Mouse (Mus musculus) heart, adult 8-10 months (tissue): Measurements from ENCODE around the gene Rhoh. TPM values are rescaled to one million over a fixed set of nuclear protein-coding genes. Genes with fewer than 3 reads are reported as not detected.

Experiments
- DNase-seq: peaks from one replicate; pipeline ENCODE4 v3.0.0; 2022; ENCODE audit warnings: low spot score
- total RNA-seq, 4 experiments: library from RNA; stranded (reverse); gene quantifications; 2 replicates each; pipeline ENCODE4 v1.2.4; 2022

Gene Rhoh
- total RNA-seq, 4 experiments from 2014 or later: 0.28 to 0.47 (median 0.36) TPM

- DNase-seq: no peak
Measured at GRCm38 (mm10) chr5:65895121-65895692, 34.2 kb downstream of the Rhoh start.

- no peak for DNase-seq
Measured at GRCm38 (mm10) chr5:65895764-65896163, 34.8 kb downstream of the Rhoh start.

- no peak for DNase-seq
Measured at GRCm38 (mm10) chr5:65897731-65898130, 36.7 kb downstream of the Rhoh start.

- DNase-seq: no peak
Measured at GRCm38 (mm10) chr5:65898683-65899082, 37.7 kb downstream of the Rhoh start.

- no peak for DNase-seq
Measured at GRCm38 (mm10) chr5:65900113-65900512, 39.1 kb downstream of the Rhoh start.

- no peak for DNase-seq
Measured at GRCm38 (mm10) chr5:65900862-65901265, 39.9 kb downstream of the Rhoh start.

- no peak for DNase-seq
Measured at GRCm38 (mm10) chr5:65901868-65902418, 40.9 kb downstream of the Rhoh start.

GRCm38 (mm10) chr5:65902811-65903210 is 41.8 kb downstream of the Rhoh start:
- DNase-seq: no peak

- no peak for DNase-seq
Measured at GRCm38 (mm10) chr5:65904476-65904875, 43.5 kb downstream of the Rhoh start.

GRCm38 (mm10) chr5:65908751-65909150 is 47.7 kb downstream of the Rhoh start:
- no peak for DNase-seq

- DNase-seq: no peak
Measured at GRCm38 (mm10) chr5:65909321-65909720, 48.3 kb downstream of the Rhoh start.

GRCm38 (mm10) chr5:65910398-65910797 is 49.4 kb downstream of the Rhoh start:
- DNase-seq: no peak

- no peak for DNase-seq
Measured at GRCm38 (mm10) chr5:65911676-65912075, 50.7 kb downstream of the Rhoh start.

- DNase-seq: no peak
Measured at GRCm38 (mm10) chr5:65912201-65912600, 51.2 kb downstream of the Rhoh start.

GRCm38 (mm10) chr5:65913126-65913525 is 52.1 kb downstream of the Rhoh start:
- DNase-seq: no peak

GRCm38 (mm10) chr5:65914342-65914741 is 53.3 kb downstream of the Rhoh start:
- DNase-seq: no peak

GRCm38 (mm10) chr5:65916930-65917329 is 55.9 kb downstream of the Rhoh start:
- DNase-seq: no peak

GRCm38 (mm10) chr5:65918601-65919000 is 57.6 kb downstream of the Rhoh start:
- no peak for DNase-seq

GRCm38 (mm10) chr5:65919326-65919725 is 58.3 kb downstream of the Rhoh start:
- DNase-seq: no peak

GRCm38 (mm10) chr5:65919904-65920303 is 58.9 kb downstream of the Rhoh start:
- DNase-seq: no peak

- DNase-seq: no peak
Measured at GRCm38 (mm10) chr5:65920701-65921426, 59.9 kb downstream of the Rhoh start.

- DNase-seq: no peak
Measured at GRCm38 (mm10) chr5:65921477-65922138, 60.6 kb downstream of the Rhoh start.

GRCm38 (mm10) chr5:65926666-65927065 is 65.7 kb downstream of the Rhoh start:
- no peak for DNase-seq
